Mouse (Mus musculus): ENCODE measurements at regions not wholly inside any gene's neighbourhood (a gene's known extent, or its start where the extent isn't known, plus 50 kb on each side); places are given as distances from the start of the nearest gene placed in this dataset.

DNA sequence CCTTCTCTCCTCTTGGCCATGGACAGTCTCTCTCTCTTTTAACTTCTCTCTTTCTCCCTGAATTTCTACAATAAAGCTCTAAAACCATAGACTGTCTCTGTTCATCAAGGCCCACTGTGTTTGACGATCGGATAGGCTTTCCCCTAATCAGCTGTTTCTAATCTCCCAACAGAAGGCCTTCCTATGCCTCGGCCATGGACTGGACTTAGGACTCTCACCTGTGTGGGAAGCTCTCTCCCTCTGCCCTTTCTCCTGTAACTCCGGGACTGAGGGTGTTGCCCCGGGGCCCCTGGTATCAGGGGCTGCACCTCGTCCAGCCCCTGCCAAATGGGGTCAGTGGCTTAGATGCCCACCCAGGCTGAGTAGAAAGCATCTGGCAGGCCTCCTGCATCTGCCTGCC is 713.0 kb downstream of the Rapgef2 start:
- TF ChIP-seq POLR2A (IDR thresholded peaks at IDR 0.05; ENCODE audit: control insufficient read depth, low read depth, low read length) (no peak), CTCF (IDR thresholded peaks at IDR 0.05; ENCODE audit: control insufficient read depth, insufficient read depth, insufficient replicate concordance, low read depth, low read length) (no peak)

Measured in testis, adult 2 months (tissue).